Mouse (Mus musculus): ENCODE results near the gene Aspn.
"Not testable (repeated sequence)": the region's sequence is repeated elsewhere in the genome, so short reads cannot be mapped to it uniquely, and the experiment has no call there.

Gene Aspn

GRCm38 (mm10) chr13:49584307-49585005 lies 40.2 kb downstream of the Aspn start:
- DNase-seq (ENCODE audit: low spot score), result no peak

GRCm38 (mm10) chr13:49586062-49586461 lies 41.8 kb downstream of the Aspn start:
- no peak for DNase-seq (ENCODE audit: low spot score)

DNA sequence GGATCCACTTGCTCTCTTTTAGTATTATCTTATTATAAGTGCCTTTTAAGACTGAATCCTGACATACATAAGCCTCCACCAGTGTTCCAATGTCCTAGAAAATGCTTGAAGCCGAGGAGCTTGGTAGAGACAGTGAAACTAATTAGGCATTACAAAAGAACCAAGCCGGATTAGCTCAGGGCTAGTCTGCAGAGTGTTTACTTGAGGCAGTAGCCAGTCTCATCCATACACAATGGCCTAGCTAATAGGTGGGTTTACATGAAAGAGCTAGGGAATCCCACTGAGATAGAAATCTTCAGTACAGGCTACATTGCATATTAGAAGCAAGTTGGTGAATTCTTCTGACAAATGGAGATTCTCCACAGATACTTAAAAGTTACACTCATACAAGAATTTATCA lies 58.3 kb downstream of the Aspn start:
- DNase-seq (ENCODE audit: low spot score), result not testable (repeated sequence)

DNA sequence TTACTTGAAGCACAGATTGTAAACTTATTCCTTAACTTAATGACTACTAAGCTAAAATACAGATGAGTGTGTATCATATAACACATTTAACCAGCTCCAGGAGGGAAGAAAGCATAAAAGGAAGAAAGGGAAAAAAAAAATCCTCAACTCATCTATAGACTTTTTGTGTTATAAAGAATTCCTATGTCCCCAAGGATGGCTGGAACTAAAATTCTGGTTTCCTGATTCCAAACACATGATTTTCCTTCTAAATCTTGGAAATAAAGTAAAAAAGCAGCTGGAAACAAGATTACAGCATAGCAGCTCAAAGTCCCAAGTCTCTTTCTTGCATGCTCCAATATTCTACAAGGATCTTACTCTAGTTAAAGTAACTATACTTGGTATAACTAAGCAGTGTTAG lies 59.4 kb downstream of the Aspn start:
- no peak for DNase-seq (ENCODE audit: low spot score)

- no peak for DNase-seq (ENCODE audit: low spot score)
Observed at GRCm38 (mm10) chr13:49607714-49608113, 63.5 kb downstream of the Aspn start, which contains the start of gene Ogn. Ogn (plus strand) TSS chr13:49608046.

DNA sequence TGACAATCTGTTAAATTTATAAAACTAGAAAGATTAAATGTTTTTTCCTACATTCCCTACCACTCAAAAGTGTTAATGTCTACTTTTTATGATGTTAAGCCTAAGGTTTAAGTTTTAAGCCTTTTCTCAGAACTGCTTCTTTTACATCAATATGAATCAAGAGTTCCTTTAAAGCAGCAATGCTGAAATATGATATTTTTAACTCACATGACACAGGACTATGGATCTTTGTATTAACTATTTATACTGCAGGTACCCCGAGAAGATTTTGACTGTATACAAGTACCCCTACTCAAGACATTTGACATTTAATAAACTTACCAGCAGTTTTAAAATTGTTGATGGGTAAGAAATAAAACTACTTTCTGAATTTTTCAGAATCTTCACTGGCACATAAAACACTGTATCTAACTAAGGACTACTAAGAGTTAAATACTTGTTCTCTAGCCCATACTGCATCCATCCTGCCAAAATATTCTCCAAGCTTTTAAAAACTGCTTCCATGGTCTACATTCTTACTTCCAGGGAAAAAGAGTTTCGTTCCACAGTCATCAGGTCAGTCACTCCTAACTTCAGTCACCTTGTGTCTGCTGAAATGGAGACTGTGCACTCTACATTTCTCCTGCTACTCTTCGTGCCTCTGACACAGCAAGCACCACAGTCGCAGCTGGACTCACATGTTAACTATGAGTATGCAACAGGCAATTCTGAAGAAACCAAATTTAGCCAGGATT lies 64.5 kb downstream of the Aspn start:
- no peak for DNase-seq (ENCODE audit: low spot score)

GRCm38 (mm10) chr13:49617021-49617420 lies 72.8 kb downstream of the Aspn start:
- DNase-seq (ENCODE audit: low spot score), result no peak
